Mouse (Mus musculus): Measurements from ENCODE around the gene Slc5a4a. TPM values are rescaled to one million over a fixed set of nuclear protein-coding genes. Genes with fewer than 3 reads are reported as not detected.

Slc5a4a gene
- polyA plus RNA-seq, 1 experiment from 2014 or later, result not detected

GRCm38 (mm10) chr10:76207262-76207796 is 60.1 kb downstream of the Slc5a4a start:
- Histone ChIP-seq H3K9ac (ENCODE audit: low read length) (no peak overlapping the region), H3K4me1 (ENCODE audit: control insufficient read depth, insufficient read depth, low read length) (no peaks in the 10 kb centered on the region), H3K9me3 (ENCODE audit: control insufficient read depth, low read length) (no peaks in the 10 kb centered on the region), H3K27me3 (ENCODE audit: control insufficient read depth, insufficient read depth, low read length) (no peaks in the 10 kb centered on the region), H3K4me3 (ENCODE audit: low read depth, low read length) (no peak overlapping the region), H3K27ac (ENCODE audit: low read depth, low read length) (no peak overlapping the region), H3K4me2 (ENCODE audit: low read depth) (no peak overlapping the region), H3K36me3 (ENCODE audit: control insufficient read depth, insufficient read depth, low read length) (peaks cover 2% of the 10 kb centered on the region; the same call in 1 of the 2 replicates)
- DNase-seq (ENCODE audit: low spot score) (no peak), ATAC-seq (ENCODE audit: insufficient read depth, low FRiP score, low TSS enrichment) (no peak)
- 93% methylated on average over 13 of the region's 13 CpGs for WGBS

- Histone ChIP-seq H3K9ac (ENCODE audit: low read length) (no peak overlapping the region), H3K9me3 (ENCODE audit: control insufficient read depth, low read length) (no peaks in the 10 kb centered on the region), H3K4me2 (ENCODE audit: low read depth) (no peak overlapping the region), H3K36me3 (ENCODE audit: control insufficient read depth, insufficient read depth, low read length) (peaks cover 5% of the 10 kb centered on the region), H3K27ac (ENCODE audit: low read depth, low read length) (no peak overlapping the region), H3K27me3 (ENCODE audit: control insufficient read depth, insufficient read depth, low read length) (no peaks in the 10 kb centered on the region), H3K4me3 (ENCODE audit: low read depth, low read length) (no peak overlapping the region), H3K4me1 (ENCODE audit: control insufficient read depth, insufficient read depth, low read length) (no peaks in the 10 kb centered on the region)
- no peak for ATAC-seq (ENCODE audit: insufficient read depth, low FRiP score, low TSS enrichment)
- WGBS, result 84% methylated on average over 8 of the region's 8 CpGs
- DNase-seq (ENCODE audit: low spot score), result no peak
Observed at GRCm38 (mm10) chr10:76209241-76209640, 62.0 kb downstream of the Slc5a4a start.

DNA sequence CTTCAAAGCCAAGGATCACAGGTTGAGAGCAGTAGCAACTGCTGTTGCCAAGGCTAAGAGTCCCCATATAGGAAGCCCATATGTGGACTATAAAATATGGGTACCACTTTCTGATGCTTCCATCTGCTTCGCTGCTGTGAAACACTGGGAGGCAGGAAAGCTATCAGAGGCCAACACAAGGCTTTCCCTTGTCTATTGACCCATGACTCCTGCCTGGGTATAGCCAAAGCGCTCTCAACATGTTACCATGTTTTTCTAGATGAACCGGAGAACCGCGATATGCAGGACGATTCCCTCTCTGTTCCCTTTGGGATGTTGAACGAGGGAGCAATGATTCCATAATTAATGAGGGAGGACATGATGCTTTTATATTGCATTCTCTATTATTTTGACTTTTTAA is 63.6 kb downstream of the Slc5a4a start:
- H3K9ac ChIP-seq (ENCODE audit: low read length), result no peak overlapping the region
- no peaks in the 10 kb centered on the region for H3K4me1 ChIP-seq (ENCODE audit: control insufficient read depth, insufficient read depth, low read length)
- peaks cover 12% of the 10 kb centered on the region for H3K36me3 ChIP-seq (ENCODE audit: control insufficient read depth, insufficient read depth, low read length)
- ATAC-seq (ENCODE audit: insufficient read depth, low FRiP score, low TSS enrichment) (no peak), DNase-seq (ENCODE audit: low spot score) (no peak)
- H3K27ac ChIP-seq (ENCODE audit: low read depth, low read length), result no peak overlapping the region
- no peak overlapping the region for H3K4me3 ChIP-seq (ENCODE audit: low read depth, low read length)
- WGBS, result 97% methylated on average over 7 of the region's 7 CpGs
- no peak overlapping the region for H3K4me2 ChIP-seq (ENCODE audit: low read depth)
- H3K9me3 ChIP-seq (ENCODE audit: control insufficient read depth, low read length), result no peaks in the 10 kb centered on the region
- no peaks in the 10 kb centered on the region for H3K27me3 ChIP-seq (ENCODE audit: control insufficient read depth, insufficient read depth, low read length)

DNA sequence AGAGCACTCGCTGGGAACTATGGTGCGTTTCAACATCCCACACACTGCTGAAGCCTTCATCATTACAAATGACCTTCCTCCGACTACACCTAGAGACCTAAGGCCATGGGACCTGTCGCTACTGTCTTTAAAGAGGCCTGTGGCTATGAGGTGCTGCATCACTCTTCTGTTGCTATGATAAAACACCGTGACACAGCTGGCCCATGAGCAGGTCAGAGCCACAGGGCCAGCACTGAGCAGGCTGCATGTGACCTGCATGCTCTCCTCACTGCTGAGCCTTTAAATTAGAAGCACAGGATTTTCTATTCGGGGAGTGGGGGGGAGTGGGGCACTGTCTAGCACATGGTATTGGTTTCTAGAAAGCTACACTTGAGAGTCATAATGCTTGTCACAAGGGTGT is 64.9 kb downstream of the Slc5a4a start:
- 90% methylated on average over 6 of the region's 6 CpGs for WGBS
- ATAC-seq (ENCODE audit: insufficient read depth, low FRiP score, low TSS enrichment), result no peak

GRCm38 (mm10) chr10:76214161-76214560 is 66.9 kb downstream of the Slc5a4a start:
- no peaks in the 10 kb centered on the region for H3K27me3 ChIP-seq (ENCODE audit: control insufficient read depth, insufficient read depth, low read length)
- DNase-seq (ENCODE audit: low spot score) (no peak), ATAC-seq (ENCODE audit: insufficient read depth, low FRiP score, low TSS enrichment) (no peak)
- no peak overlapping the region for H3K9ac ChIP-seq (ENCODE audit: low read length)
- no peak overlapping the region for H3K4me2 ChIP-seq (ENCODE audit: low read depth)
- H3K4me3 ChIP-seq (ENCODE audit: low read depth, low read length), result no peak overlapping the region
- H3K27ac ChIP-seq (ENCODE audit: low read depth, low read length), result no peak overlapping the region
- H3K9me3 ChIP-seq (ENCODE audit: control insufficient read depth, low read length), result no peaks in the 10 kb centered on the region
- H3K4me1 ChIP-seq (ENCODE audit: control insufficient read depth, insufficient read depth, low read length), result no peaks in the 10 kb centered on the region
- peaks cover 20% of the 10 kb centered on the region for H3K36me3 ChIP-seq (ENCODE audit: control insufficient read depth, insufficient read depth, low read length)
- WGBS, result 93% methylated on average over 4 of the region's 4 CpGs

More for the DNA sequence above, 64.9 kb downstream of the Slc5a4a start:
- peaks cover 21% of the 10 kb centered on the region for H3K36me3 ChIP-seq (ENCODE audit: control insufficient read depth, insufficient read depth, low read length)
- H3K4me3 ChIP-seq (ENCODE audit: low read depth, low read length), result no peak overlapping the region
- DNase-seq (ENCODE audit: low spot score), result no peak
- H3K4me1 ChIP-seq (ENCODE audit: control insufficient read depth, insufficient read depth, low read length), result no peaks in the 10 kb centered on the region
- H3K9me3 ChIP-seq (ENCODE audit: control insufficient read depth, low read length), result no peaks in the 10 kb centered on the region
- H3K27me3 ChIP-seq (ENCODE audit: control insufficient read depth, insufficient read depth, low read length), result no peaks in the 10 kb centered on the region
- H3K4me2 ChIP-seq (ENCODE audit: low read depth), result no peak overlapping the region
- no peak overlapping the region for H3K9ac ChIP-seq (ENCODE audit: low read length)
- no peak overlapping the region for H3K27ac ChIP-seq (ENCODE audit: low read depth, low read length)

DNA sequence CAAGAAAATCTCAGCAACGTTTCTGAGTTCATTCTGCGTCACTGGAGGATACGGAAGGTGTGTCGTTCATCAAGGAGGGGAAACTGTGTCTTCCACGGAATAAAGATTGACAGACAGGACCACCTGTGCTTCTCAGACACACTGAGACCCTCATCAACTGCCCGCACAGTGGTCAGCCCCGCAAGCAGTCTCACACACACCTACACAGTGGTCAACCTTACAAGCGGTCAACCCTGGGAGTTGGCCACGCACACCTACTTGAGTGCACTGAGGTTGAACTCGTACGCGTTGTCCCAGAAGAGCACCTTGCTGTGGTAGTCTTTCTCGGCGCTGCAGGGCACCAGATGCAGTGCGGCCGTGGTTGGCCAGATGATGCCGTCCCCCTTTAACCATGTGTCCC is 69.8 kb downstream of the Slc5a4a start:
- 96% methylated on average over 17 of the region's 17 CpGs for WGBS
- DNase-seq (ENCODE audit: low spot score) (no peak), ATAC-seq (ENCODE audit: insufficient read depth, low FRiP score, low TSS enrichment) (no peak)
- no peak overlapping the region for H3K4me2 ChIP-seq (ENCODE audit: low read depth)
- no peak overlapping the region for H3K27ac ChIP-seq (ENCODE audit: low read depth, low read length)
- no peak overlapping the region for H3K4me3 ChIP-seq (ENCODE audit: low read depth, low read length)
- no peaks in the 10 kb centered on the region for H3K9me3 ChIP-seq (ENCODE audit: control insufficient read depth, low read length)
- H3K36me3 ChIP-seq (ENCODE audit: control insufficient read depth, insufficient read depth, low read length), result peaks cover 19% of the 10 kb centered on the region
- no peaks in the 10 kb centered on the region for H3K4me1 ChIP-seq (ENCODE audit: control insufficient read depth, insufficient read depth, low read length)
- H3K27me3 ChIP-seq (ENCODE audit: control insufficient read depth, insufficient read depth, low read length), result no peaks in the 10 kb centered on the region
- no peak overlapping the region for H3K9ac ChIP-seq (ENCODE audit: low read length)

- peaks cover 21% of the 10 kb centered on the region for H3K36me3 ChIP-seq (ENCODE audit: control insufficient read depth, insufficient read depth, low read length)
Observed at GRCm38 (mm10) chr10:76218240-76218639, 71.0 kb downstream of the Slc5a4a start.

DNA sequence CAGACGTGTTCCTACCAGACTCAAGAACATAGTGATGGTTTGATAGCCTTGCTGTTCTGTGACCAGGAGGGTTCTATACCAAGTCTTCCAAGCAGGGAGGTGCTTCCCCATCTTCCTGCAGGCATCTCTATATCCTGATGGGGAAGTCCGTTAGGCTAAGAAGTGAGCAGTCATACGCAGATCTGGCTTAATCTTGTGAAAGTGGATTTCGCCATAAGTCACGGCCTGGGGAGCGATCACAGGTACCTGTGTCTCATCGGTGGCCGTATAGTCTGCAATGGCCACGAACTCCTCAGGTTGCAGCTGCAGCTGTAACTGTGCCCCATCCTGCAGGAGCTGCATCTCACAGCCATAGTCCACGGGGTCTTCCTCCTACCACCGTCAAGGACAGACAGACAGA is 78.7 kb downstream of the Slc5a4a start:
- Histone ChIP-seq H3K4me2 (ENCODE audit: low read depth) (no peak overlapping the region), H3K4me1 (ENCODE audit: control insufficient read depth, insufficient read depth, low read length) (no peaks in the 10 kb centered on the region), H3K36me3 (ENCODE audit: control insufficient read depth, insufficient read depth, low read length) (0 out of 2 replicates have a peak, but pooled peaks cover 3% of the 10 kb centered on the region)

More at GRCm38 (mm10) chr10:76218240-76218639, 71.0 kb downstream of the Slc5a4a start:
- Histone ChIP-seq H3K27ac (ENCODE audit: low read depth, low read length) (no peak overlapping the region), H3K4me1 (ENCODE audit: control insufficient read depth, insufficient read depth, low read length) (no peaks in the 10 kb centered on the region), H3K4me3 (ENCODE audit: low read depth, low read length) (no peak overlapping the region), H3K27me3 (ENCODE audit: control insufficient read depth, insufficient read depth, low read length) (no peaks in the 10 kb centered on the region), H3K4me2 (ENCODE audit: low read depth) (no peak overlapping the region), H3K9me3 (ENCODE audit: control insufficient read depth, low read length) (no peaks in the 10 kb centered on the region), H3K9ac (ENCODE audit: low read length) (no peak overlapping the region)
- no peak for ATAC-seq (ENCODE audit: insufficient read depth, low FRiP score, low TSS enrichment)
- WGBS, result 80% methylated on average over 9 of the region's 9 CpGs
- DNase-seq (ENCODE audit: low spot score), result no peak

DNA sequence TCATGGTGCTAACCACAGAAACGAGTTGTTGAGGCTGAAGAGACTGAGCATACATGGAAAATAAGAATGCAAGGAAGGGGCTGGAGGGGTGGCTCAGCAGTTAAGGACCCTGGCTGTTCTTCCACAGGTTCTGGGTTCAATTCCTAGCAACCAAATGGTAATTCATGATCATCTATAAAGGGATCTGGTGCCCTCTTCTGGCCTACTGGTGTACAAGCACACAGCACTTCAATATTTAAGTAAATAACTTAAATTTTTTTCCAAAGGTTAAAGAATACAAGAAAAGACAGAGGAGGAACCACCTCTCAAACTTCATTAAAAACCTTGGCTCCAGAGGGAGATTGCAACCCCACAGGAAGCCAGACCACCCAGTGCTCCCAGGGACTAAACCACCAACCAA is 82.4 kb downstream of the Slc5a4a start:
- 85% methylated on average over 1 of the region's 1 CpGs for WGBS

More for the DNA sequence above, 78.7 kb downstream of the Slc5a4a start:
- Histone ChIP-seq H3K9ac (ENCODE audit: low read length) (no peak overlapping the region), H3K27me3 (ENCODE audit: control insufficient read depth, insufficient read depth, low read length) (no peaks in the 10 kb centered on the region), H3K9me3 (ENCODE audit: control insufficient read depth, low read length) (no peaks in the 10 kb centered on the region), H3K4me3 (ENCODE audit: low read depth, low read length) (no peak overlapping the region), H3K27ac (ENCODE audit: low read depth, low read length) (no peak overlapping the region)
- DNase-seq (ENCODE audit: low spot score), result no peak
- 92% methylated on average over 11 of the region's 11 CpGs for WGBS
- no peak for ATAC-seq (ENCODE audit: insufficient read depth, low FRiP score, low TSS enrichment)

More for the DNA sequence above, 82.4 kb downstream of the Slc5a4a start:
- ATAC-seq (ENCODE audit: insufficient read depth, low FRiP score, low TSS enrichment) (no peak), DNase-seq (ENCODE audit: low spot score) (no peak)
- Histone ChIP-seq H3K9me3 (ENCODE audit: control insufficient read depth, low read length) (no peaks in the 10 kb centered on the region), H3K4me1 (ENCODE audit: control insufficient read depth, insufficient read depth, low read length) (no peaks in the 10 kb centered on the region), H3K9ac (ENCODE audit: low read length) (no peak overlapping the region), H3K27ac (ENCODE audit: low read depth, low read length) (no peak overlapping the region), H3K27me3 (ENCODE audit: control insufficient read depth, insufficient read depth, low read length) (no peaks in the 10 kb centered on the region), H3K36me3 (ENCODE audit: control insufficient read depth, insufficient read depth, low read length) (no peaks in the 10 kb centered on the region), H3K4me2 (ENCODE audit: low read depth) (no peak overlapping the region), H3K4me3 (ENCODE audit: low read depth, low read length) (no peak overlapping the region)
